19 mouse cellular contexts compared by ENCODE assay signal in the genomic region with DNA sequence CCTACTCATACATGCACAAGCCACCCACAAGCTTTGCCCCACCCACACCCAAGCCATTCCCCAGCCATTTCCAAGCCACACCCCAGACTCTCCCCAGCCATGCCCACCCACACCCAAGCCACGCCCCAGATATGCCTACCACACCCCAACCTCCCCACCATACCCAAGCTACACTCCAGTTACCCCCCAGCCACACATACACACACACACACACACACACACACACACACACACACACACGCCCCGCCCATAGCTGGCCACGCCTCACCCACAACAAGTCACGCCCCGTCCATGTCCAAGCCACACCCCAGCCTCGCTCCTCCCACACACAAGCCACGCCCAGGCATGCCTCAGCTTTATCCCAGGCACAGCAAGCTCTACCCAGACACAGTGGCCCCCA. TPM values are rescaled to one million over a fixed set of nuclear protein-coding genes. Genes with fewer than 3 reads are reported as not detected.
A peak's percentile ranks its signal among the peaks of the same experiment; 100 is the strongest.
DNase-seq lines count a peak whose midpoint lies in the region; ATAC-seq and TF ChIP-seq lines count a peak whose summit lies in the region.
"Had no signal": no experiment of that assay in that cellular context is flagged by ENCODE, and none has a peak within 500 bp of the region (broad histone marks: within the 10 kb centered on the region; RNA-seq: fewer than 3 reads in every experiment).

No protein-coding gene starts in this region.

- no peaks in the 10 kb centered on the region for H3K4me1 ChIP-seq in kidney, postnatal 0 days (replicated peaks; ENCODE audit: insufficient read depth, low read length)
- H3K4me1 ChIP-seq in liver, embryonic 12.5 days = peaks cover 9% of the 10 kb centered on the region; the same call in 1 of the 2 replicates
- no peaks in the 10 kb centered on the region for H3K4me1 ChIP-seq in stomach, embryonic 16.5 days (ENCODE audit: control insufficient read depth, insufficient read depth, low read length)

- H3K4me3 ChIP-seq in kidney, postnatal 0 days (replicated peaks; ENCODE audit: low read depth, low read length) = no peak overlapping the region
- H3K4me3 ChIP-seq in liver, embryonic 12.5 days = no peak overlapping the region
- H3K4me3 ChIP-seq in stomach, embryonic 16.5 days (replicated peaks; ENCODE audit: low read length) = no peak overlapping the region
- H3K4me3 ChIP-seq: gastrocnemius, adult 2 months; heart, embryonic 13.5 days; hindbrain, embryonic 13.5 days; kidney, embryonic 15.5 days; limb, embryonic 12.5 days had no signal

- H3K4me2 ChIP-seq in kidney, postnatal 0 days (ENCODE audit: low read length) = no peak overlapping the region
- H3K4me2 ChIP-seq in liver, embryonic 12.5 days = no peak overlapping the region
- no peak overlapping the region for H3K4me2 ChIP-seq in stomach, embryonic 16.5 days (ENCODE audit: low read depth, low read length)
- H3K4me2 ChIP-seq: heart, embryonic 13.5 days; hindbrain, embryonic 13.5 days; kidney, embryonic 15.5 days; limb, embryonic 12.5 days had no signal

- no peak for DNase-seq in kidney, postnatal 0 days (ENCODE audit: low spot score)
- DNase-seq in kidney, adult 8-10 months = no peak
- DNase-seq in c-Kit-positive CD71-positive TER-119-negative erythroid progenitor cells, embryonic 14.5 days (ENCODE audit: low read depth) = peak; percentile 17
- DNase-seq in yolk sac, embryonic 10.5 days (ENCODE audit: low spot score) = no peak
- no peak for DNase-seq in left cerebral cortex, postnatal 10 days (ENCODE audit: extremely low spot score in 1 of 2, low spot score in 2 of 2)
- no peak for DNase-seq in left cerebral cortex, postnatal 36 days (ENCODE audit: low spot score in 2 of 2)
- DNase-seq: cerebellum, adult 2 months; gastrocnemius, adult 2 months; lung, postnatal 4 days; right cerebral cortex, postnatal 14 days; thymus, postnatal 36 days had no signal

- H3K9ac ChIP-seq in kidney, postnatal 0 days (ENCODE audit: low read depth, low read length) = no peak overlapping the region
- no peak overlapping the region for H3K9ac ChIP-seq in liver, embryonic 12.5 days
- no peak overlapping the region for H3K9ac ChIP-seq in stomach, embryonic 16.5 days (ENCODE audit: low read length)
- H3K9ac ChIP-seq: heart, embryonic 13.5 days; hindbrain, embryonic 13.5 days; kidney, embryonic 15.5 days; limb, embryonic 12.5 days had no signal

- peak; percentile 40; the same call in 1 of the 2 replicates for ATAC-seq in kidney, postnatal 0 days (replicated peaks; ENCODE audit: low FRiP score, low read depth)
- ATAC-seq in liver, embryonic 12.5 days = peak; percentile 79
- ATAC-seq in stomach, embryonic 16.5 days (ENCODE audit: insufficient read depth, low FRiP score) = peak; percentile 35; the same call in 1 of the 2 replicates
- ATAC-seq: CD4-positive, CD25-positive, alpha-beta regulatory T cell, adult 4 months; Patski had no signal

- no peaks in the 10 kb centered on the region for H3K27me3 ChIP-seq in kidney, postnatal 0 days (ENCODE audit: insufficient read depth, low read length)
- no peaks in the 10 kb centered on the region for H3K27me3 ChIP-seq in liver, embryonic 12.5 days (replicated peaks)
- no peaks in the 10 kb centered on the region for H3K27me3 ChIP-seq in stomach, embryonic 16.5 days (ENCODE audit: control insufficient read depth, insufficient read depth, low read length)
- H3K27me3 ChIP-seq: heart, embryonic 13.5 days; hindbrain, embryonic 13.5 days; kidney, embryonic 15.5 days; limb, embryonic 12.5 days had no signal

- no peaks in the 10 kb centered on the region for H3K36me3 ChIP-seq in kidney, postnatal 0 days (ENCODE audit: insufficient read depth, low read length)
- H3K36me3 ChIP-seq in liver, embryonic 12.5 days = 0 out of 2 replicates have a peak, but pooled peaks cover 6% of the 10 kb centered on the region
- H3K36me3 ChIP-seq in stomach, embryonic 16.5 days (ENCODE audit: control insufficient read depth, insufficient read depth, low read length) = no peaks in the 10 kb centered on the region; the same call in 1 of the 2 replicates

- no peak for TF ChIP-seq CTCF in kidney, postnatal 0 days (IDR thresholded peaks at IDR 0.05; ENCODE audit: low read depth)

- H3K27ac ChIP-seq in kidney, postnatal 0 days = no peak overlapping the region
- H3K27ac ChIP-seq in liver, embryonic 12.5 days = no peak overlapping the region
- no peak overlapping the region for H3K27ac ChIP-seq in stomach, embryonic 16.5 days (ENCODE audit: low read length)
- H3K27ac ChIP-seq: gastrocnemius, adult 2 months; heart, embryonic 13.5 days; hindbrain, embryonic 13.5 days; kidney, embryonic 15.5 days; limb, embryonic 12.5 days had no signal

- H3K9me3 ChIP-seq in kidney, postnatal 0 days (replicated peaks; ENCODE audit: low read length) = no peaks in the 10 kb centered on the region
- 0 out of 2 replicates have a peak, but pooled peaks cover 2% of the 10 kb centered on the region for H3K9me3 ChIP-seq in liver, embryonic 12.5 days (replicated peaks)
- no peaks in the 10 kb centered on the region for H3K9me3 ChIP-seq in stomach, embryonic 16.5 days (replicated peaks; ENCODE audit: control insufficient read depth, low read length)
- H3K9me3 ChIP-seq: heart, embryonic 13.5 days; hindbrain, embryonic 13.5 days; kidney, embryonic 15.5 days had no signal

- intact Hi-C loops in left cerebral cortex, postnatal 10 days (cut with DNase I) = no loop called here
- intact Hi-C loops in left cerebral cortex, postnatal 36 days (cut with DNase I) = no loop called here

- WGBS in kidney, postnatal 0 days = 87% methylated on average over 8 of the region's 8 CpGs
- 40% methylated on average over 8 of the region's 8 CpGs for WGBS in liver, embryonic 12.5 days (ENCODE audit: insufficient replicate concordance)
- WGBS in stomach, embryonic 16.5 days = 85% methylated on average over 8 of the region's 8 CpGs

RNA-seq across cellular contexts. Expression of gene Grk3, which starts 16.4 kb away (rescaled TPM):
- 4.4 and 5.4 TPM in 2 replicates for polyA plus RNA-seq in kidney, postnatal 0 days (2015; fragmentation: Nextera tagmentation; extraction: Ambion mirVana)
- 2.4 TPM in 2 replicates for polyA plus RNA-seq in liver, embryonic 12.5 days (2016; fragmentation: Nextera tagmentation; extraction: Ambion mirVana)
- 14.9 and 15.8 TPM in 2 replicates for polyA plus RNA-seq in stomach, embryonic 16.5 days (2015; fragmentation: Nextera tagmentation; extraction: Ambion mirVana)
- total RNA-seq in left cerebral cortex, postnatal 10 days (2021) = 10 to 100 TPM; 69.8 to 71.7 TPM
- total RNA-seq in left cerebral cortex, postnatal 36 days (2021) = 10 to 100 TPM; 60.6 to 91.1 TPM
- polyA plus RNA-seq: Patski had no signal
